Mouse (Mus musculus) heart, adult 2 months (tissue): Measurements from ENCODE around the gene Slc25a19.

Source experiments
- CTCF ChIP-seq: fragments of 200-600 bp; IDR thresholded peaks from 2 replicates; pipeline ENCODE4 v1.8.1; 2022; ENCODE audit warnings: antibody characterized with exemption, mild to moderate bottlenecking, moderate library complexity
- EP300 ChIP-seq: fragments of 200-500 bp; IDR thresholded peaks from 2 replicates; pipeline ENCODE4 v1.6.1; 2011; ENCODE audit warnings: low read depth, low read length, control low read depth; ENCODE audit not compliant: insufficient read depth
- POLR2A ChIP-seq: fragments of 200-500 bp; IDR thresholded peaks from 2 replicates; pipeline ENCODE4 v1.6.1; 2011; ENCODE audit warnings: mild to moderate bottlenecking, low read depth, low read length, control low read depth; ENCODE audit not compliant: insufficient read depth

DNA sequence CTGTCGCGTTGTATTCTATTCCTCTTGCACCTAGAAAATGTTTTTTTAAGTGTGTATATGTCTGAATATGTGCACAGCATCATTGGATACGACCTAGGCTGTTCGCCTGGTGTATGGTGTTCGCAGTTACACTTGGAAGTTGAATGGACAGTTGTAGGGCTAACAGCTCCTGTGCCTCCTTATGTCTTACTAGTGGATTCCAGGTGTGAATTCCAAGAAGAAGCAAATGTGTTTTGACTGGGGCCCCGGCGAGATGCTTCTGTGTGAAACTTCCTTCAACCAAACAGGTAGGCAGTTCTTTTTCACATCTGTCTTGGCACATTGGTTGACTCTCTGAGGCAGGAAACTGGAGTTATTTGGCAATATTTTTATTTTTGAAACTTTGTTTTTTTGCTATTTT, 63.1 kb downstream of the Slc25a19 start:
- TF ChIP-seq EP300 (no peak), CTCF (no peak), POLR2A (no peak)
